Mouse (Mus musculus) gastrocnemius, adult 8-10 months (tissue): ENCODE measurements around the gene Gm49387. TPM values are rescaled to one million over a fixed set of nuclear protein-coding genes. Genes with fewer than 3 reads are reported as not detected.
"Not testable (repeated sequence)": the region's sequence is repeated elsewhere in the genome, so short reads cannot be mapped to it uniquely, and the experiment has no call there.

Experiments
- DNase-seq, 2 experiments: peaks; one replicate each; pipeline ENCODE4 v3.0.0; 2022; ENCODE audit warnings: low spot score in 2 of 2
- total RNA-seq, 4 experiments: library from RNA; stranded (reverse); gene quantifications; 2 replicates each; pipeline ENCODE4 v1.2.4; 2022

Gene Gm49387
- total RNA-seq, 4 experiments from 2014 or later: not detected

GRCm38 (mm10) chr14:31641506-31642155, 953 bp upstream of the Gm49387 start:
- no peak for DNase-seq

DNA sequence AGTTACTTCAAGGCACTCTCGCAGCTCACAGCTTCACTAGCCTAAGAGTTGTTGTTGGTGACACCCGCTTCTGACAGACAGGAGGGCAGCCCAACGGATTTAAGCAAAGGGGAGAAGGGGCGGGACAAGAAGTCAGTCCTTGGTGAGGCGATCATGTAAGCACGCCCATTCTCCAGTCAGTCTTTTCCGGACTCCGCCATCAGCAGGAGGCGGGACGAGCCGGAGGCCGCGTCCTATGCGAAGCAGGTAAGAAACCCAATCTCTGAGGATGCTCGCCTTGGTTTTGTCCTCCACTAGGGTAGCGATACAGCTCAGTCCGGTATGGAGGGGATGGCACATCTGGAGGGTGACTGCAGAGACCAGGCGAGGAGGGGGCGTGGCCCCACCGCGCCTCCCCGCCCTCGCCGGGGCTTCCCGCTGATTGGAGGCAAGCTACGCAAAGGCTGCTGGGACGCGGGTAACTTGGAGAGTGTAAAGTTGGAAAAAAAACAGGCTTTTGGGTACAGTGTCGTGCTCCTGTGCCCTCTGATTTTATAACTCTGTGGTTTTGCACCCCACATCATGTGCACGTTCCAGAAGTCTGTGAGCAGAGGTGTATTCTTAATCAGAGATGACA, 320 bp upstream of the Gm49387 start, which contains the start of the genes Btd and Hacl1:
Btd (plus strand) TSS at position 139 of the 616 bp plus-strand sequence.
Hacl1 (minus strand) TSS at position 397 of the 616 bp plus-strand sequence.
- DNase-seq: peak; percentile 74 to 80

- DNase-seq: no peak
These were observed 10.0 kb downstream of the Gm49387 start for GRCm38 (mm10) chr14:31630677-31631076.

DNA sequence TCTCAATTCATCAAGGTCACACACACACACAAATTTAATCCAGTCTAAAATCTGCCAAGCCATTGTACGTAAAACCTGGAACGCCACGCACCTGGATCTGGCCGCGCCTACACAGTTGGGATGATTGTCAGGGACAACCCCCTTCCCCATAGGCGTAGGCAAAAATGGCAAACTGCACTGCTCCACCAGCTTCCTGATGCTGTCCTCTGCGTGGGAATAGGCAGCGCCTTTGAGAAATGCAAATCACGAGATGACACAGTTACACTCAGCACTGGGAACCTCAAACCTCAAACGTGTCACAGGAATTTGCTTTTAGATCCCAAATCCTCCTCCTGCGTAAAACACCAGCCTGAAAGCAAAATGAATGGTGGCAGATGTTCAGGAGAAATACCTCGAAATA, 17.9 kb downstream of the Gm49387 start:
- no peak for DNase-seq

DNA sequence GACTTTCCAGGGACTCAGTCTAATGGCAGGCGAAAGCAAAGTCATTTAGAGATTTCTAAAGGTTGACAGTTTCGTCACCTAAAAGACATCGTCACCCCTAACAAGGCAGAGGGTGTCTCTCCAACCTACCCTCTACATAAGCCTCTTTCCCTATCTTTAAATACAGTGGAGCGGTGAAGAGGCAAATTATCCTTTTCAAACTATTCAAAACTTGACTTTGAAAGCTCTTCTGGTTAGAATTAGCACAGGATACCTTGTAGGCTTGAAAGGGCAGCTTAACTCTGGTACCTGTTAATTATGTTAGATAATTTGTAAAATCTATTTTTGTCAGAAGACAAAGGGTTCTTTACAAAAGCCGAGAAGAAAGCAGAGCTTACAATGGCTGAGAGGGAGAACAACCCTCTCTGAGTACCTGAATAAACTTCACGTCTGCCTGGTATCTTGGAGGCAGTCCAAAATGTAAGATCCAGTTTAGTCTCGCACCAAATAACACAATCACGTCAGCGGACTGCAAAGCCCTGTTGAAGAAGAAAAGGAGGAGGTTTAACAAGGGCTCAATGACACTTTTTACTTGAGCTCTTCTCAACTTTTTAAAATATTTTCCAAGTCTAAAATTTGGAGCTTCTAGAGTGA, 20.0 kb downstream of the Gm49387 start:
- DNase-seq: no peak

GRCm38 (mm10) chr14:31617997-31618396, 22.7 kb downstream of the Gm49387 start:
- DNase-seq: no peak

- no peak for DNase-seq
These were observed 23.5 kb downstream of the Gm49387 start for GRCm38 (mm10) chr14:31617204-31617603.

DNA sequence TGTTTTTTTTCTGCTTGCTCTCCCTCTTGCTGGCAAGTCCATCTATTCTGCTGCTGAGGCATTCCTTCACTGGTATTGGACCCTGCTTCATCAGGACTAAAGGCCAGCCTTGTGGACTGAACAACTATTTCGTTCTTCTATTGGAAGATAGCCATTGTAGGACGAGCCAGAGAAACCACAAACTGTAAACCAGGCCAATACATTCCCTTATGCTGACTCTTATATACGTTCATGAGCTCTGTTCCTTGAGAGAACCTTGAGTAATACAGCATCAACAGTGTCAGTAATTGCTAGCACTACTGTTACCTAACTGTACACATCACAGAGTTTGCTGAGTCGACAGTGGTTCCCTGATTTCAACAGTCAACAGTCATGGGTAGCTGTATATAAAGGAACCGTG, 27.0 kb downstream of the Gm49387 start:
- DNase-seq: no peak

GRCm38 (mm10) chr14:31611986-31612385, 28.7 kb downstream of the Gm49387 start:
- no peak for DNase-seq

- no peak for DNase-seq
These were observed 35.2 kb downstream of the Gm49387 start for GRCm38 (mm10) chr14:31605514-31605913.

- no peak for DNase-seq
These were observed 35.8 kb downstream of the Gm49387 start for GRCm38 (mm10) chr14:31604916-31605315.

DNA sequence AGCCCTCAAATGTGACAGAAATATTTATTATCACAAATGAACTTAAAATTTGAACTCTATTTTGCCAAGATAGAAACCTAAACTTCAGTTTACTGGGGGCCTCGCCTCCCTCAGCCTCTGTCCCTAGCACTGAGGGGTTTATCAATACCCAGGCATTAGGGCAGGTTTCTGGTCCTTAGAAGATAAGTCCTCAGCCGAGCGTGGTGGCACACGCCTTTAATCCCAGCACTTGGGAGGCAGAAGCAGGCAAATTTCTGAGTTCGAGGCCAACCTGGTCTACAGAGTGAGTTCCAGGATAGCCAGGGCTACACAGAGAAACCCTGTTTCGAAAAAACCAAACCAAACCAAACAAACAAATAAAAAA, 38.1 kb downstream of the Gm49387 start:
- DNase-seq: not testable (repeated sequence)

GRCm38 (mm10) chr14:31601908-31602615, 38.6 kb downstream of the Gm49387 start:
- no peak for DNase-seq

DNA sequence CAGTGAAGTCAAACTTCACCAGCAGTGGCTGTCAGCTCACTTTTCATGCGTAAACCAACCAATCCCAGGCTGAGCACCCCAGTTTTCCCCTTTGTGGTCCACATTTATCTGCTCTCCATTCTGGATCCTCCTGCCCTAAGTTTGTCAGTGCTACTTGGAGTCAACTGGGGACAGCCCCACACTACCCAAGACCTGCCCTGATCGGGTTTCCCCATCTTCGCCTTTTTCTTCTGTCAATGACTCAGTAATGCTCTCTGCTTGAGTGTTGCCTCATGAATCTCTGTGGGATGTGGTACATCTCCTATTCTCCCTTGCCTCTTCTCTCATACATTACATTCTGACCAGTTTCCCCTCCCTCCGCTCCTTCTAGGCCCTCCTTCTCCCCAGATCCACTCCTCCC, 43.2 kb downstream of the Gm49387 start:
- no peak for DNase-seq

DNA sequence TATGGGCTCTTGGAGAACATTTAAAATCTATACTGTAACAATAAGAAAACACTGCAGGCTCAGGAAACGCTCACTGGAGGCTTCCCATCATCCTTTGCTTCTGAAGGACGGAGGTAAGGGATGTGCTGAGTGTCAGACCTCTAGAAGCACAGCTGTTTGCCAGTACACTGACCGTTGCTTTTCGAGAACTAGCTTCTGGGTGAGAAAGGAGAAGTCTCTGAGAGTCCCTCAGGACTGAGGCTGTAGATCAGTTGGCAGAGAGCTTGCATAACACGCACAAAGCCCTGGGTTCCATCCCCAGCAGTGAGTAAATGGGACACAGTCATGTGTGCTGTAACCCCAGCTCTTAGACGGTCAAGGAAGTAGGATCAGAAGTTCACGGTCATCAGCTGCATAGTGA, 44.3 kb downstream of the Gm49387 start:
- no peak for DNase-seq

DNA sequence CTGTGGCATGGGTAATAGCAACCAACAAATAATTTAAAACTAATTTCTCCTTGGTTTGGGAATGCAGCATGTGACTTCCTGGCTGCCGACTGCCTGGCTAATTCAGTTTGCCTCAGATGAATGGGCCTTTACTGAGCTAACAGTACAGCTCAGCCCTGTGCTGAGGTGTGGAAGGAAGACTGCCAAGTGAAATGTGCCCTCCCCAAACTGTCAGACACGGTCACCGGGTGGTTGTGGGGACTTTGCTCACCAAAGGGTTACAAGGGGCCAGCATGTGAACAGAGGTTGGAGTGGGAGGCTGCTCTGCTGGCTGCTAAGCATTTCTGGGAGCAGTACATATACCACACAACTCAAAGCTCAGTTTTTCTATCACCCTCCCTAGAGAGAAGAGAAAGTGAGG, 46.0 kb downstream of the Gm49387 start:
- no peak for DNase-seq

DNA sequence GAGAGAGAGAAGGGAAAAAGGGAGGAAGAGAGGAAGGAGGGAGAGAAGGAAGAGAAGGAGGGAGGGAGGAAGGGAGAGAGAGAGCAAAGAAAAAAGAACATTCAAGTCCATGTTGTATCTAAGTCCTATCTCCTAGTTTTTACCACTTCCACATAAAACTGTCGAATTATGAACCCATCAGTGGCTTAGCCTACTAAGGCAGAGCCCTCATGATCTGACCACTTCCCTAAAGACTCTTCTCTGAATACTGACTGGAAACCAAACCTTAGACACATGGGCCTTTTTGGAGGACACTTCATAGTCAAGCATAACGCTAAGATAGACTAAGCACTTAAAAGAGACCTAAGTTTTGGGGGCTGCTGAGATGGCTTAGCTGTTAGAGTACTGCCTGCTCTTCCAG, 47.6 kb downstream of the Gm49387 start:
- no peak for DNase-seq

- no peak for DNase-seq
These were observed 49.4 kb downstream of the Gm49387 start, which contains the start of gene Colq for GRCm38 (mm10) chr14:31591243-31591642. TSS of gene Colq (minus strand) at chr14:31591343.

- DNase-seq: no peak
These were observed 54.2 kb downstream of the Gm49387 start for GRCm38 (mm10) chr14:31586451-31586850.

GRCm38 (mm10) chr14:31583082-31583481, 57.6 kb downstream of the Gm49387 start:
- no peak for DNase-seq

DNA sequence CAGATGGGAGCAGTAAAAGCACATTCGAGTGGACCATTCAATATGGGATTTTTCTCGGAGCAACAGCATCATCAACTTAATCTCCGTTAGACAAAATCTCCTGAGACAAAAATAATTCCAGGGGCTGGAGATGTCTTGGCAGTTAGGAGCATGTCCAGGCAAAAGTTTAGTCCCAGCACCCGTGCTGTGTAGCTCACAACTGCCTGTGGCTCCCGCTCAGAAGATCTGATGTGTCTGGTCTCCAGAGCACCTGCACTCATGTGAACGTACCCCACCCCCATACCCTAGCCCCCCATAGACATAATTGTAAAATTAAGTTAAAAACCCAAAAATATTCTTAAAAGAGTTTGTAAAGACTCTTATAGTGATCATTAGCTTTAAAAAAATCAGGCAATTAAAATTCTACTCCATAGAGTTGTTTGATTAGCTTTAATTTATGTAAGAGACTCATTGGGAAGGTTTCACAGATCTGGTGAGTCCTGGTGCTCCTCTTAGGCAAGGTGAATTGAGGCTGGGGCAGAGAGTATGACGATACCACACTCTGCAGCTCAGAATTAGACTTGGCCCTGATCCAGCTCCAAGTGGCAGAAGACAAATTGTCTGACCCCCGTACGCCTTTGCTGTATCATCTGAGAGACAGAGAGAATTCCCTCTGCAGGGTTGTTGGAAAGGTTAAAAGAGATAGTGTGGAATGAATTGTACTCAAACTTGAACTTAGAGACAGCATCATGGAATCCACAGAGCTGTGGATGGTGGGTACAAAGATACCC, 62.5 kb downstream of the Gm49387 start:
- DNase-seq: no peak
